Mouse (Mus musculus): ENCODE data around the gene Dhx9.
A peak's percentile ranks its signal among the peaks of the same experiment; 100 is the strongest.

GRCm38 (mm10) chr1:153480386-153481024, 7.0 kb downstream of the Dhx9 start:
- TF ChIP-seq CTCF (IDR thresholded peaks at IDR 0.05; ENCODE audit: low read depth, low read length) (peak; percentile 73), POLR2A (IDR thresholded peaks at IDR 0.05; ENCODE audit: extremely low read depth, insufficient read depth, low read length) (no peak)

Data from liver, adult 2 months (tissue).